Mouse (Mus musculus) midbrain, embryonic 16.5 days (tissue): ENCODE measurements around the gene Tagln. TPM values are rescaled to one million over a fixed set of nuclear protein-coding genes. Genes with fewer than 3 reads are reported as not detected.

ENCODE experiments used
- ATAC-seq: fragments of 200-750 bp; cut with Nextera tagmentation; 2 replicates; pipeline ENCODE4 v1.8.0; 2017; ENCODE audit warnings: moderate TSS enrichment
- H3K27ac ChIP-seq: fragments of 300-500 bp; sonication (generic); 2 replicates; pipeline ENCODE4 v1.5.1; 2014; ENCODE audit warnings: mild to moderate bottlenecking, low read length, mixed read lengths
- H3K27me3 ChIP-seq: fragments of 300-500 bp; sonication (generic); 2 replicates; pipeline ENCODE4 v1.6.1; 2014; ENCODE audit warnings: low read depth, low read length, mixed read lengths; ENCODE audit not compliant: control insufficient read depth, insufficient read depth
- H3K36me3 ChIP-seq: fragments of 300-500 bp; sonication (generic); 2 replicates; pipeline ENCODE4 v1.6.1; 2014; ENCODE audit warnings: mild to moderate bottlenecking, low read length, moderate library complexity, mixed read lengths; ENCODE audit not compliant: control insufficient read depth, insufficient read depth
- H3K4me1 ChIP-seq: fragments of 300-500 bp; sonication (generic); 2 replicates; pipeline ENCODE4 v1.6.1; 2014; ENCODE audit warnings: mild to moderate bottlenecking, low read length, mixed read lengths; ENCODE audit not compliant: control insufficient read depth, insufficient read depth
- H3K4me2 ChIP-seq: fragments of 300-500 bp; sonication (generic); 2 replicates; pipeline ENCODE4 v1.6.1; 2014; ENCODE audit warnings: mild to moderate bottlenecking, low read length, mixed read lengths
- H3K4me3 ChIP-seq: fragments of 300-500 bp; sonication (generic); 2 replicates; pipeline ENCODE4 v1.5.1; 2014; ENCODE audit warnings: low read depth, mild to moderate bottlenecking, low read length, moderate library complexity, mixed read lengths
- H3K9ac ChIP-seq: fragments of 300-500 bp; sonication (generic); 2 replicates; pipeline ENCODE4 v1.6.1; 2014; ENCODE audit warnings: low read depth, low read length, mixed read lengths
- H3K9me3 ChIP-seq: fragments of 300-500 bp; sonication (generic); replicated peaks from 2 replicates; pipeline ENCODE4 v1.6.1; 2014; ENCODE audit warnings: mild to moderate bottlenecking, low read length, mixed read lengths; ENCODE audit not compliant: control insufficient read depth, poor library complexity, severe bottlenecking
- WGBS: fragments of 180-500 bp; shearing (Covaris S2); extraction: QIAGEN DNeasy Blood & Tissue Kit; methylation state at CpG from one replicate; pipeline ENCODE4 v1.1.7; 2014; 5-methylcytosine and 5-hydroxymethylcytosine counted together
- polyA plus RNA-seq: library from polyadenylated mRNA; unstranded; fragments of >200 nt; fragmentation: Nextera tagmentation; extraction: Ambion mirVana; gene quantifications from 2 replicates; pipeline ENCODE4 v1.2.1, GENCODE M21; 2015

The Tagln gene
- 3.1 and 5.5 TPM in 2 replicates for polyA plus RNA-seq

DNA sequence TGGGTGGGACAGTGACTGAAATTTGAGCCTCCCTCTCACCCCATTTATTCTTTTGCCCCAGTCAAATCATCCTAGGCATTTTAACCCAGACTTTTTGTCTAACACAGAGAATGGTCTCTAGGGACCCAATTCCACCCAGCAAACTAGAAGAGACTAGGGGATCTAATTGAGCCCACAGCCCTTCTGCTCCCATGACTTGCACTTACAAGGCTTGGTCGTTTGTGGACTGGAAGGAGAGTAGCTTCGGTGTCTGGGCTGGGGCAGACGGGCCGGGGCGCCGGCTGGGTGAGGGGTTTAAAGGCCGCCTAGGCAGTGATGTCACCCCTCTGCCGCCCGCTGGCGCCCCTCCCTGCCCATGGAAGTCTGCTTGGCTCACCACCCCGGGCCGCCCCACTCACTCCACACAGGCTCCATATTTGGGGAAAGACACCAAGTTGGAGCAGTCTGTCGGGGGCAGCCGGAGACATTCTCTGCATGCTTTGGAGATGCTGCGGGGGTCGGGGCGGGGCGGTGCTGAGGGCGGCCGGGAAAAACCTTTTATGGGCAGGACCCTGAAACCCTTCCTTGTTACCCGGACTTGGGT, at the start of gene Tagln:
TSS of gene Tagln (minus strand) at position 431 of the 583 bp plus-strand sequence.
- H3K27ac ChIP-seq = no peak within 1 kb of the TSS
- no peaks in the 10 kb centered on the region for H3K27me3 ChIP-seq
- H3K9me3 ChIP-seq = no peaks in the 10 kb centered on the region
- no peaks in the 10 kb centered on the region for H3K4me1 ChIP-seq
- H3K36me3 ChIP-seq = peaks cover 10% of the 10 kb centered on the region
- no peak within 1 kb of the TSS; the same call in 1 of the 2 replicates for H3K9ac ChIP-seq
- H3K4me3 ChIP-seq = no peak within 1 kb of the TSS
- ATAC-seq = no peak
- H3K4me2 ChIP-seq = peak within 1 kb of the TSS; percentile 33
- WGBS = 9% methylated on average over 21 of the region's 21 CpGs

DNA sequence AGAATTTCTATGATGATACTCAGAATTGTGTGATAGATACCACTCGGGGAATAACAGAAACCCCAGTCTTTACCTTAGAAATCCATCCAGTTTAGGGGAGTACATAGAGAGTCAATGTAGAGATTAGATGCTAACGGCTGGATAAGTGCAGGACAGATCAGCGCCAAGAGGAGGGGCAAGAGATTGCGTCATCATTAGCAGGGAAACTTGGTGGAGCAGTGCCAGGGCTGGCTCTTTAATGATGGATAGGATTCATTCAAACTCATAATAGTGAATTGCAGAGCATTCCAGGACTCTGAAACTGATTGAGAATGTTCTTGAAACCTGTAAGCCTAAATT, 49.3 kb upstream of the Tagln start:
- Histone ChIP-seq H3K36me3 (no peaks in the 10 kb centered on the region), H3K27ac (peak overlapping the region; percentile 94), H3K4me2 (peak overlapping the region; percentile 55), H3K4me3 (peak overlapping the region; percentile 97), H3K9me3 (no peaks in the 10 kb centered on the region), H3K27me3 (no peaks in the 10 kb centered on the region), H3K4me1 (peaks cover 29% of the 10 kb centered on the region), H3K9ac (peak overlapping the region; percentile 97)
- peak; percentile 84 for ATAC-seq
- 1% methylated on average over 4 of the region's 4 CpGs for WGBS

- 0% methylated on average over 48 of the region's 76 CpGs for WGBS
- Histone ChIP-seq H3K27ac (peak overlapping the region; percentile 94), H3K4me3 (peak overlapping the region; percentile 97), H3K27me3 (no peaks in the 10 kb centered on the region), H3K9me3 (no peaks in the 10 kb centered on the region), H3K4me1 (peaks cover 30% of the 10 kb centered on the region), H3K36me3 (no peaks in the 10 kb centered on the region), H3K9ac (peak overlapping the region; percentile 97), H3K4me2 (peak overlapping the region; percentile 98)
- ATAC-seq = peak; percentile 94
Observed at GRCm38 (mm10) chr9:45984409-45985228, 48.8 kb upstream of the Tagln start.

DNA sequence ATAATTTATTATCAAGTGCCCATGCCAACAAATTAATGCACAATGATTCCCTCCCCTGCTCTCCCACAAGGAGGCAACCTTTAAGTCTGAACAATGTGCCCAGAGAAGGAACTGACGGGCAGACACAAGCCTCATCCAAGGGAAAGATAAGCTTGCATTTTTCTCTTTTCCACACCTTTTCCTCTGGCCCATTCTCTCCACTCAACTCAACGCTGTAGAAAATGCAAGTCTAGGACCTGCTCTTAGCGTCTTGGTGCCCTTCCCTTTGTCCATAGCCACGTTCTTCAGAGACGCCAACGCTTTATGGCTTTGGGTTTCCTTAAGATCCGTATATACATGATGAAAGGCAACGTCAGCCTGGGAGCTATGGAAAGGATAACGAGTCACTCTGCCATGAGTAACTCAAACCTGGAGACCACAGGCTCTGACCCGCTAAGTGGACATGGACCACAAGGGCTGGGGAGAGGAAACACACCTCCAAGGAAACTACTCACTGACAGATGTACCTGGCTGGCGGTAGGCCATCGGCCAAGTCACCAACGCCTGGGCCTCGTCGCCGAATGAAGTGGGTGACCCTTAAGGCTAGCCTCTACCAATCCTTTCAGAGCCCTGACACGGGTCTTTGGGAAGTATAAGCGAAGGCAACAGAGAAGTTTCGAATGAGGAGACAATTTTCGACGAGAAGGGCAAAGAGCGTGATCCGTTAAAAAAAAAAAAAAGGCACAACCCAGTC, 48.0 kb upstream of the Tagln start:
- Histone ChIP-seq H3K9ac (peak overlapping the region; percentile 97), H3K4me1 (peaks cover 30% of the 10 kb centered on the region), H3K4me3 (peak overlapping the region; percentile 97), H3K9me3 (no peaks in the 10 kb centered on the region), H3K27me3 (no peaks in the 10 kb centered on the region), H3K36me3 (no peaks in the 10 kb centered on the region), H3K4me2 (peak overlapping the region; percentile 98), H3K27ac (peak overlapping the region; percentile 94)
- under 1% methylated on average over 23 of the region's 23 CpGs for WGBS
- ATAC-seq = no peak

DNA sequence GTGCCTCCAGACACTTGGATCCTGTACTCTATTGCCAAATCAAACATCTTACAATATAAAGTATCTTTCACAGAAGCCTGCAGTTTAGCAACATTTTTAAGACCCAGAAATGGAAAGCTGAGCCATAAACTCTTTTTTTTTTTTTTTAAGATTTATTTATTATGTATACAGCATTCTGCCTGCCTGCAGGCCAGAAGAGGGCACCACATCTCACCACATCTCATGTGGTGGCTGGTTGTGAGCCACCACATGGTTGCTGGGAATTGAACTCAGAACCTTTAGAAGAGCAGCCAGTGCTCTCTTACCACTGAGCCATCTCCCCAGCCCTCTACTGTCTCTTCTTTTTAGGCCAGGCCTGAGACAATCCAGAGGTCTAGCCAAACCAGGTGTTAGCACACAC, 45.5 kb upstream of the Tagln start:
- no peak overlapping the region for H3K4me3 ChIP-seq
- peaks cover 33% of the 10 kb centered on the region for H3K4me1 ChIP-seq
- ATAC-seq = no peak
- no peak overlapping the region for H3K9ac ChIP-seq
- H3K27ac ChIP-seq = no peak overlapping the region
- H3K36me3 ChIP-seq = 0 out of 2 replicates have a peak, but pooled peaks cover 4% of the 10 kb centered on the region
- no peak overlapping the region for H3K4me2 ChIP-seq
- H3K9me3 ChIP-seq = no peaks in the 10 kb centered on the region
- H3K27me3 ChIP-seq = no peaks in the 10 kb centered on the region

DNA sequence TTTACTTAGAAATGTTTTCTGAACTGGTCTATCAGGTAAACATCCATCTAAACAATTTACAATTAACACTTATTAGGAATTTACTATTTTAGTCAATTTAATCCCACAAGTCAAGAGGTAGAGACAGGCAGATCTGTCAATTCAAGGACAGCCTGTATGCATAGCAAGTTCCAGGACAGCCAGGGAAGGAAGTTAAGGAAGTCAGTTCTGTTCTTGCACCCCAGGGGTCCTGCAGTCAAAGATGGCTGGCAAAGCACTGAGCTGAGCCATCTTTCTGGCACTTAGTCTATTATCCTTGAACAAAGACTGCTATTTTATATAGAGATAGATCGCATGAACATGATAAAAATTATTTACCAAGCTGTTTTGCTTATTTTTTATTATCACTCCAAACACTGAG, 44.8 kb upstream of the Tagln start:
- H3K9me3 ChIP-seq = no peaks in the 10 kb centered on the region
- no peaks in the 10 kb centered on the region for H3K27me3 ChIP-seq
- peaks cover 6% of the 10 kb centered on the region; the same call in 1 of the 2 replicates for H3K36me3 ChIP-seq
- H3K27ac ChIP-seq = no peak overlapping the region
- WGBS = 85% methylated on average over 1 of the region's 1 CpGs
- ATAC-seq = no peak
- H3K9ac ChIP-seq = no peak overlapping the region
- no peak overlapping the region for H3K4me3 ChIP-seq
- H3K4me2 ChIP-seq = no peak overlapping the region
- peaks cover 33% of the 10 kb centered on the region for H3K4me1 ChIP-seq

- H3K36me3 ChIP-seq = peaks cover 10% of the 10 kb centered on the region; the same call in 1 of the 2 replicates
- H3K4me3 ChIP-seq = no peak overlapping the region
- H3K4me1 ChIP-seq = peaks cover 33% of the 10 kb centered on the region
- H3K9ac ChIP-seq = no peak overlapping the region
- H3K9me3 ChIP-seq = no peaks in the 10 kb centered on the region
- H3K4me2 ChIP-seq = no peak overlapping the region
- H3K27me3 ChIP-seq = no peaks in the 10 kb centered on the region
- WGBS = 98% methylated on average over 2 of the region's 2 CpGs
- H3K27ac ChIP-seq = no peak overlapping the region
- ATAC-seq = no peak
Observed at GRCm38 (mm10) chr9:45979778-45980177, 43.9 kb upstream of the Tagln start.

DNA sequence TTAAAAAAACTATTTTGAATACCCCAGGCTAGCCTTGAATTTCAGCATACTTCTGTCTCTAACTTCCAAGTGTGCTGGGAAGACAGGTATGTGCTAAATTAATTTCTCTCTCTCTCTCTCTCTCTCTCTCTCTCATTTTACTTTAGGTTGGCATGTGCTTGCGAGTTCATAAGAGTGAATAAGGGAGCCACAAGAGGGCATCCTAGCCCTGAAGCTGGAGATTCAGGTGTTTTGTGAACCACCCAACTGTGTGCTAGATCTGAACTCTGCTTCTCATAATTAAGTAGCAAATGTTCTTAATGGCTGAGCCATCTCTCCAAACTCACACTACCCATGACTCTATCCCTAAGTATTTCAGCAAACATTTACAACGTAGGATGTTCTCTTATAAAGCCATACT, 41.0 kb upstream of the Tagln start:
- peaks cover 25% of the 10 kb centered on the region for H3K36me3 ChIP-seq
- peaks cover 16% of the 10 kb centered on the region for H3K4me1 ChIP-seq
- WGBS = 86% methylated on average over 2 of the region's 2 CpGs
- H3K9ac ChIP-seq = no peak overlapping the region
- no peak overlapping the region for H3K27ac ChIP-seq
- H3K9me3 ChIP-seq = no peaks in the 10 kb centered on the region
- H3K4me2 ChIP-seq = no peak overlapping the region
- no peak overlapping the region for H3K4me3 ChIP-seq
- no peaks in the 10 kb centered on the region for H3K27me3 ChIP-seq
- no peak for ATAC-seq

- Histone ChIP-seq H3K36me3 (peaks cover 36% of the 10 kb centered on the region), H3K4me2 (no peak overlapping the region), H3K9ac (no peak overlapping the region), H3K9me3 (no peaks in the 10 kb centered on the region), H3K4me3 (no peak overlapping the region), H3K4me1 (no peaks in the 10 kb centered on the region), H3K27me3 (no peaks in the 10 kb centered on the region), H3K27ac (no peak overlapping the region)
- 93% methylated on average over 6 of the region's 6 CpGs for WGBS
- no peak for ATAC-seq
Observed at GRCm38 (mm10) chr9:45963577-45963976, 27.7 kb upstream of the Tagln start.
